Mouse (Mus musculus): ENCODE data around the gene Ctnna2.

GRCm38 (mm10) chr6:77603914-77604313 lies 375.6 kb downstream of the Ctnna2 start:
- TF ChIP-seq CTCF (IDR thresholded peaks at IDR 0.05; ENCODE audit: low read depth) = no peak
- no peak for TF ChIP-seq EP300 (IDR thresholded peaks at IDR 0.05; ENCODE audit: low read depth)
